Mouse (Mus musculus): ENCODE measurements around the gene Hist1h2bk.

Gene Hist1h2bk

DNA sequence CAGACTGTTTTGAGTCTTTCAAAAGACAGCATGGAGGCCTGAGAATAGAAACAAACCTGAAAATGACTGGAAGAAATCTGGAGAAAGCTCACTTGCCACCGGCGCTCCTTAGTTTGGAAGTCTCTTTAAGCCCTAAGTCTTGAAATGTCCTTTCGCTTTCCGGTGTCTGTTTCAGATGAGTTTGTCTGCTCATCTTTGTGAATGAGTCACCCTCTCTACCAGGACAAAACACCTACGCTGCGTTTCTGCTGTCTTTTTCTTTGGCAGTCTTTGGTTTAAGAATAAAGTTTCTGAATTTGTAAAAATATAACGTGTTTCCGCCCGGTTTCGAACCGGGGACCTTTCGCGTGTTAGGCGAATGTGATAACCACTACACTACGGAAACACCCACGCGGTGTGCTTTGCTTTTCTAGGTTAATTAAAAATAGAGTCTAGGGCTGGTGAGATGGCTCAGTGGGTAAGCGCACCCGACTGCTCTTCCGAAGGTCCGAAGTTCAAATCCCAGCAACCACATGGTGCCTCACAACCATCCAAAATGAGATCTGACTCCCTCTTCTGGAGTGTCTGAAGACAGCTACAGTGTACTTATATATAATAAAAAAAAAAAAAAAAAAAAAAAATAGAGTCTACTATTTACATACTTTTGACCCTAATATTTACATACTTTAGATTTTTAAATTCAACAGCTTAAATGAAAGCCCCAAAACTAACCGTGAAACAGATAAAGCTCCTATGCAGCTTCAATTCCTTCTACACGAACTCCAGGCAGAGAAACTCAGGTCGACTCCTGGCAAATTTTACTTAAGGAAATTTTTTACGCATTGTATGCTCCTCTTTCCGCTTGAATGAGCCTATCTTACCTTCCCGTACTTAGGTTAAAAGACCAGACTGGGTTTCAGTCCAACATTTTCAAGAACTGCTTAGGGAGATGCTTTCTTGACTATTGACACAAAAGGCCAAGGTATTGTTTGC lies 19.9 kb upstream of the Hist1h2bk start:
- peak in 1 of 2 experiments; percentile 45 for DNase-seq

DNA sequence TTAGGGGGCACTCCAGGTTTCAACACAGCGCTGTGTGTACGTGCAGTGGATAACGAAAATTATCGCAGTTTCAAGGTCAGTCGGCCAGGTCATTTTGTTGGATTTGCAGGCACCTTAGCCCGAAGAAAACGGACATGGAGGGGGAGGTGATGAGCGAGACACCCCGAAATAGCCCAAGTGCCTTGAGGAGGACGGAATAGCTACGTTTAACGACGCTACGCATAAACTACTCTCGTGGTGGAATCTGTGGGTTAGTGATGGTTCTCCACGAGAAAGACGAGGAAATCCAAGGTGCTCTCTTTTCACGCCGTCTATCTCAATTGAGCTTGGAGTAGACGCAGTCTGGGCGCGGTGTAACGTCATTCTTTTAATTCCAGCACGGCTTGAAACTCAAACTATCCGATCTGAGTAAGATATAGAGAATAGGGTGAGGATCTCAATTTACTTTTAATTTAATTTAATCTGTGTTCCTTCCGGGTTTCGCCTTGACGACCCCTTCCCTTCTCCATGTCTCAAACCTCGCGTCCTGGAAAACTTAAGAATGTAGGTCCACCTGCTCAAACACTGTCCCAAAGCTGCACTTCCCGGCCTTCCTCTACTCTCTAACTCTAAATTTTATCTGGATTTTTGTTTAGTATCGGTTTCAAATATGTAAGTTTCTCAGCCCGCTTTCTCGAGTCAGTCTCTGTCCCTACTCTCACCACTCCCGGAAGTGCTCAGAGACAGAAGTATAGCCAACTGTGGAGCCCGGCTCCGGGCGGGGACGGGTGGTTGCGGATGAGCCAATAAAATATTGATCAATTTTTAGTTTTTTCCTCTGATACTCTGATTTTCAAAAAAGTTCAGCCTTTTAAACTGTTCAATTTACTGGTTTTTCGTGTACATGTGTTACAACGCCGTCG lies 15.5 kb upstream of the Hist1h2bk start:
- no peak for DNase-seq

DNA sequence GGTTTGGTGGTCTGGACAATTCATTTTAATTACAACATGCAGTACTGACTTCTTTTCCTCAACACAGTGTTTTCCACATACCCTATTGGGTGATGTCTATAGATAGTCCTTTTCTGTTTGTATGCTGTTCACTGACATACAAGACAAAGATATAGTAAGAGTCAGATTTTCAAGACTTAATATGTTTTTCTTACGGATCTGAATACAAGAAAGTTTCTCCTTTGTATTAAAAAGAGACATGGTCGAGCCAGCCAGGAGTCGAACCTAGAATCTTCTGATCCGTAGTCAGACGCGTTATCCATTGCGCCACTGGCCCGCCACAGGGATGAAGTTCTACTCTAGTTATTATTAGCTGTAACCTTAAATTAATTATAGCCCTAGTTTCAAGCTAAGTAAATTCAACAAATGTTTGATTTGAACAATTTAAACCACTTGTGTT lies 14.8 kb upstream of the Hist1h2bk start:
- DNase-seq: no peak

DNA sequence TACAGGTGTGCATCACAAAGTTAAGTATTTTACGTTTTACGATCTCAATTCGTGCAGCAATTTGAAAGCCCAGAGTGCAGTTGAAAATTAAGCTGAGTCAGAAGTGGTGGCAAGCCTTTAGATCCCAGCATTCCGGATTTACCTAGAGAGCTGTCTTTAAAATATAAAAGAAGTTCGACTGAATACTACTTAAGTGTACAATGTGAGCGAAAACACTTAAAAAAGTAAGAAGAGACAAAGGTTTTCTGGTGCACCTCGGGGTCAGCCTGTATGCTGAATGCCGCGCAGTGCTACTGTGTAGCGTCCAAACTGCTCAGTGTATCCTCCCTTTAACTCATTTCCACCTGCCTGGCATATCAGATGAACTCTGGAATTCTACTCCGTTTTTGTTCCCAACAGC lies 14.1 kb upstream of the Hist1h2bk start:
- no peak for DNase-seq

DNA sequence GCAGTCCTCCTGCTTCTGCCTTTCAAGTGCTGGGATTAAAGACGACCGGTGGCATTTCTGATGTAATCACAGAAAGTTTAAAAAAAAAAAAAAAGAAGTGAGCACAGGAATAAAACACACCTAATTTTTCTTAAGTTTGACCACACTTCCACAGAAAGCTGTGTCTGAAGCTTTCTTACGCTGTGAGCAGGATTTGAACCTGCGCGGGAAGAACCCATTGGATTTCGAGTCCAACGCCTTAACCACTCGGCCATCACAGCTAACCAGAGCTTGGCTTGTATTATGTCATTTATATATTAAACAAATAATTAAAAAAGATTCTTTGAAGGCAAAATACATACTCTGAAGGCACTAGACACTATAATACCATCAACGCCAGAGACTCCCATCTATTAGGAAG lies 13.4 kb upstream of the Hist1h2bk start:
- peak; percentile 46 to 62 for DNase-seq

DNA sequence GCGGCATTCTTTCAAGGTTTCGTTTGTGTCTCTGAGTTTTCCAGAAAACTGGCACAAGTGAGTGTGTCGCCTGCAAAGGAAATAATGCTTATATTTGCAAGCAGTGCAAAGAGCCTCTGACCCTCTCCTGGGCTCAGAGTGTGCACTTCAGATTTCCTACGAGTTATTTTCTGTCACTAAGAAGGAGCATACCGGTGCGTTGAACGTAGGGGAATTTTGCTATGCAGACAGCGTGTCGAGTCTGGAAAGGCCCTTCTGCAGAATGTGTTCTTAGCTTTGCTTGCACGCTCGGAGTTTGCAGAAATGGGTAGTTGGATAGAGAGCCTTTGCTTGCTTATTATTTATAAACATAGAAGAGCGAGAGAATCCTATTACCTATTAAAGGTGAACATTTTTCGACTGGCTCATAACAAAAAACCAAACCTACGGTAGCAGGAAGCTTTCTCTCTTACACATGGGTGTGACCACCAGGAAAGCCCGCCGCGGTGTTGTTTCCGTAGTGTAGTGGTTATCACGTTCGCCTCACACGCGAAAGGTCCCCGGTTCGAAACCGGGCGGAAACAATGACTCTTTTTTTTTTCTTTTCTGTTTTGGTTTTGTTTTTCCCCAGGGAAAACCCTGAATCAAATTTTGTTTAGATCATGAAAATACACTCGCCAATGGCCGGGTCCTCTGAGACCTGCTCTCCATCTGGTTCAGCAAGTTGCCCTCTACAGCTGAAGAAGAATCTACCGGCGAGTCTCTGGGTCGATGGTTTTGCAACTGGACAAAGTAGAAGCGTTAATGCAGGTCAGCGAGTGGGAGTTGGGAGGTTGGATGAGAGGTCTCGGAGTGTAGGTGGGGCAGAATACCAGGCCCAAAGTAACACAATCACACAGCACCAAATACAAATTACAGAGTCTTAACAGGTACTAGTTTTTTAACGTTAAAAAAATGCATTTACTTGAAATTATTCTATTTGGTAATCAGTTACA lies 9.3 kb upstream of the Hist1h2bk start:
- DNase-seq: peak; percentile 43 to 75

DNA sequence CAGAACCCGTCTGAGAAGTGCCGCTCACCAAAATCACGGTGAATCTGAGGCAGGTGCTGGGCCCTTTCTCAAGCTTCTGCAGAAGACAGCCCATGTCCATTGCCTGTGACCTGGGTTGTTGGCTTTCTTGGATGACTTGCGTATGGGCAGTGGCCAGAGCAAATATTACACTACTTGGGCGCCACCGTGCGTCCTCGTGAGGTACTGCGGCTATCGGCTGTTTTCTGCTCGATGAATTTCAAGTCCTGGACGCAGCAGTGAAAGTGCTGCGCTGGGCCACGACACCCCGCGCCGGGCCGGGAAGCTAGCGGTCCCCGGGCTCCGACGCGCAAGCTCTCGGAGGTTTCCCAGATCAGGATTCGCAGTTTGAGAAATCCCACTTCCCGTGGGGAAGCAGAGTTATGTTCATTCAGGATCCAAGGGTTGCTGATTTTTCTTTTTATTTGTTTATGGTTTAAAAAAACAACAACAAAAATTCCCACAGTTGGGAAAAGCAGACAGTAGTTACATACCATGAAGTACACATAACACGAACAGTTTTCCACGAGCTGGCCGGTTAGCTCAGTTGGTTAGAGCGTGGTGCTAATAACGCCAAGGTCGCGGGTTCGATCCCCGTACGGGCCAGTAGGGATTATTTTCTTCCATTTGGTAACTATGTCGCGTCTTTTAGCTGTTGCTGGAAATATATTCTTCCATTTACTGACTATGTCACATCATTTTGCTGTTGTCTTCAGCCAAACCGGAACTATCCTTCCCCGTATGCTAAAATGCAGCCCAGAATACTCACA lies 6.8 kb upstream of the Hist1h2bk start:
- peak; percentile 91 to 96 for DNase-seq

DNA sequence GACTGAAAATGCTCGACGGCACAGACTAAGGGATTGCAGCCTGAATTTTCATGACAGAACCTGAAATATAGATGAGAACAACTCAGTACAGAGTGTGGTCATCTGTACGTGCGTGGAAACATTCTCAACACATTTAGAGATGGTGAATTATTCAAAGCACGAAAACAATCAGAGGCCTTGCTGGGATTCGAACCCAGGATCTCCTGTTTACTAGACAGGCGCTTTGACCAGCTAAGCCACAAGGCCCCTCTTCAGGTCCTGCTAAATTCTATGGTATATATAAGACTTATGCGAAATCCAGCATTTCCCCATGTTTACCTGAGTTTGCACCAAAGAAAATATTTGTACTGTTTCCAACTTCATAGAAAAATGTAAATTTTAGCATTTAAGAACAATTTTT lies 5.7 kb upstream of the Hist1h2bk start:
- no peak for DNase-seq

DNA sequence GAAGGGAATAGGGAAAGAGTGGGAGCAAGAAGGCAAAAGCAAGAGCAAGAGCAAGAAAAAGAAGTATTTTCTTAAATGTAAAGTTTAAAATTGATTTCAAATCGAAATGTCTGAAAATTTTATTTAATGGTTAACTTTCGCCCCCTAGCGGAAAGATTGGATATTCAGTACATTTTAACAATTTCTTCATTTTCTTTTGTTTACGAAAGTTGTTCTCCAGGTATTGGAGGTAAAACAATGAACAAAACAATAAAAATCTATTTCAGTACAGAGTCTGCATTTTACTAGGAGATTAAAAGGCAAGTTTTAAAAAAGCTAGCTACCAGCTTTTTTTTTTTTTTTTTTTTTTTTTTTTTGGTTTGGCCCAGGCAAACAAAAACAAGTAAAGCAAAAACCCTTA lies 5.2 kb upstream of the Hist1h2bk start:
- DNase-seq: no peak

DNA sequence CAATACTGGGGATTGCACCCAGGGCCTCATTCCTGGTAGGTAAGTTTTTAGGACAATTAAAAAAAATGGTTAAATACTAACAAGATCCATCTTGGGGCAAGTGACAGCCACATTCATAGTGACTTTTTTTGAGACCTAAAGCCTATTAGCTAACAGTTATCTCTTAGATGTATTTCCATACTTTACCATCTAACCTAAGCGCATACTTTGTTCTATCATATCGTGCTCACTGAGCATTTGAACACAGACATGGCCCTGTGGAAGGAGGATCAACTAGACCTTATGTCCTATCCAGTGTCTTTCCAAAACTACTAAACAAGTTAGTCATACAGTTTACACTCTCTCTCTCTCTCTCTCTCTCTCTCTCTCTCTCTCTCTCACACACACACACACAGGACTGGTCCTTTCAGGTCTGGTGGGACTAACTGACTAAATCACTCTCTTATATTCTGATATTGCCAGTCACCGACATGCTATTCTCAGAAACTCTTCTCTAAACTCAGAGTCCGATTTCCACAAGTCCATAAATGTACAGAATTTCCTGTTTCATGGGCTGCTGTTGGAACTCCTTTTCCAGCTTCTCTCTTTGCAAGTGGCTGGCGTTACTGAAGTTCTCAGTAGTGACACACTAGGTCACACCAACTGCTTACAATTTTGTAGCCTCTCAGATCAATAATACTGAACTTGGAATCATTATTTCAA lies 1.8 kb upstream of the Hist1h2bk start:
- DNase-seq: no peak

DNA sequence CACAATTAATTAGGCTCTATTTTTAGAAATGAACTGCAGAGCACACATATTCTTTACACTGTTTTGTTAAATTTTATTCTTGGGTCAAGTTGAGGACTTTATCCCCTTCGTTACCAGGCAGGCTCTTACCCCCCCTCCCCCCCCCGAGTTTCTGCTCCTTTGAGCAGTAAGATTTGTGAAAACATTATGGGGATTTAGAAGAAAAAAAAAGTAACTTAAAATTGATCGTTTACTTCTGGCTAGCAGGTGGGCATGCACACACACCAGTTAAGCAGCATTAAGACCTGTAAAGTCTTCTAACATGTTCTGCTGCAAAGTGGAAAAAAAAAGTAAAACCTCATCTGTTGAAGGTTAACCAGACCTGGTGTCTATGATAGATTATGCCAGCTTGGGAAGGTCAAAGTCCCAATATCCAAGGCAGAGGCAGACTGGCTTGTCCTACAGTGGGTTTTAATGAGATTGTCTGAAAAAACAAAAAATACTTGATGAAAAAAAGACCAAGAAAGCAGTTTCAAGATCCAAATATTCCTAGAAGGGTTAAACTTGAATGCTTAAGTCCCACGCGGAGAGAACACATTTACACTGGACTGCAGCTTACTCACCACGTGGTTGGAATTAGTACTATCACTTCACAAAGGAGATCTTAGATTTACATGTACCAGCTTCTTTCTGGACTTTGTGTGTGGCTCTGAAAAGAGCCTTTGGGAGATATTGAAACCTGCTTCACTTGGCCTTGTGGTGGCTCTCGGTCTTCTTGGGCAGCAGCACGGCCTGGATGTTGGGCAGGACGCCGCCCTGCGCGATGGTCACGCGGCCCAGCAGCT lies 1.0 kb upstream of the Hist1h2bk start:
- DNase-seq: no peak

DNA sequence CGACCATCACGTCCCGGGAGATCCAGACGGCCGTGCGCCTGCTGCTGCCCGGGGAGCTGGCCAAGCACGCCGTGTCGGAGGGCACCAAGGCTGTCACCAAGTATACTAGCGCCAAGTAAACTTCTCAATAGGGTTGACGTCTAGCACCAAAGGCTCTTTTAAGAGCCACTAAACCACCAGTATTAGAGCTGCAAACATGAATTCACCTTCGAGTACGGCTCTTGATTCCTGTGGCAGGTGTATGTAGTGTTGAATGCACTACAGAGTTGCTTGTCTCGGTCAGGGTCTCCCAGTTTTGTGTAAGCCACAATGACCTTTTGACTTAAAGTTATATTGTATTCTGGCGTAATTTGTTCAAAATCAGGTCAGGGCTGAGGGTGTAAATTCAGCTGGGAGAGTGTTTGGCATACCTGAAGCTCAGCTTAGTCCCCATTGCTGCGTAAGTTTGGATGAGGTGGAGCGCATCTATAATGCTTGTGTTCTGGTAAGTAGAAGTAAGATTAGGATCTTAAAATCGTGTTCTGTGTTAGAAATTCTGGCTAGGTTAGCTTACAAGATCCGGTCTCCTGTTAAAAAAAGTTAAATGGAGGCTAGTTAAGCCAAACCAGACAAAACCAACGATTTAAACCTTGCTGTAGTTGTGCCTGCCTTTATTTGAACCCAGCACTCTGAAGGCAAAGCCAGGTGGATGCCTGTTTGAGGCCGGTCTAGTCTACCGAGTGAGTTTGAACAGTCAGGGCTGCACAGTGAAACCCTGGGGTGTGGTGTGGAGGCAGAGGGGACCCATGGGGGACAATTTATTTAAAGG lies 683 bp downstream of the Hist1h2bk start:
- DNase-seq: no peak

DNA sequence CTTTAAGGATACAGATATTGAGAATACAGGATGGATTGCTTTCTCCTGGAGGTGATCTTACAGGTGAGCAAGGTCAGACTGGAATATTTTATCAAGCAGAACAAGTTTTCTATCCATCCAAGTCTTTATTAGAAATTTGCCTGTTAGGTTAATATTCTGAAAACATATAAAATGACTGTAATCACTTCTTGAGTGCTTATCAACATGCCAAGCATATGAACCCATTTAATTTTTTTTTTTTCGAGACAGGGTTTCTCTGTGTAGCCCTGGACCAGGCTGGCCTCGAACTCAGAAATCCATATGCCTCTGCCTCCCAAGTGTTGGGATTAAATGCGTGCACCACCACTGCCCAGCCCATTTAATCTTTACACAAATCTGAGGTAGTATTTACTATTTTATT lies 1.3 kb downstream of the Hist1h2bk start:
- no peak for DNase-seq

DNA sequence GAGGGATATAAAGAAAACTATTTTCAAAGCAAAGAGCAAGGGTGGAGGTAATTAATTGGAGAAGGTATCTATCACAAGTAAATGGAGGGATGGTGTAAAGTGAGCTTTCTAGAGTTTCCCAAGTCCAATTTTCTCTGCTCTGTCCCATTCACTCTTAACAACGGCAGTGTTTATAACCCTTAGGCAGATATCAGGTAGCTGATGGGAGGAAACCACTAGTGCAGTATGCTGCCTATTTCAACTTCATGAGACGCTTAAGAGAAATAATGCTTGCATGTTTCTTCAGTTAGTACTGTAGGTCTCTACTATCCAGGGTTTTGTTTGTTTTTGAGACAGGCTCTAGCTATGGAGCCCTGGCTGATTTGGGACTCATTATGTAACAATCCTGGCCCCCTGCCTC lies 1.7 kb downstream of the Hist1h2bk start:
- no peak for DNase-seq

DNA sequence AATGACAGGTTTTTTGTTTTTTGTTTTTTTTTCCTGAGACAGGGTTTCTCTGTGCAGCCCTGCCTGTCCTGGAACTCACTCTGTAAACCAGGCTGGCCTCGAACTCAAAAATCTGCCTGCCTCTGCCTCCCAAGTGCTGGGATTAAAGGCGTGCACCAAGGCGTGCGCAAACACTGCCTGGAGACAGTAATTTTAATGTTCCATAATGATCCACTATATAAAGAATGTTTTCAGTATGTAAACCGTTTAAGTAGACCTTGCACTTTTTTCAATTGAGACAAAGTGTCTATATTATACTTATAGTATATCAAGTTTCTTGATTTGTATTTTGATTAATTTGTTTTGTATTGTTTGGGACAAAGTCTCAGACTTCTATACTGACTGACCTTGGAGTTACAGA lies 3.7 kb downstream of the Hist1h2bk start:
- no peak for DNase-seq

DNA sequence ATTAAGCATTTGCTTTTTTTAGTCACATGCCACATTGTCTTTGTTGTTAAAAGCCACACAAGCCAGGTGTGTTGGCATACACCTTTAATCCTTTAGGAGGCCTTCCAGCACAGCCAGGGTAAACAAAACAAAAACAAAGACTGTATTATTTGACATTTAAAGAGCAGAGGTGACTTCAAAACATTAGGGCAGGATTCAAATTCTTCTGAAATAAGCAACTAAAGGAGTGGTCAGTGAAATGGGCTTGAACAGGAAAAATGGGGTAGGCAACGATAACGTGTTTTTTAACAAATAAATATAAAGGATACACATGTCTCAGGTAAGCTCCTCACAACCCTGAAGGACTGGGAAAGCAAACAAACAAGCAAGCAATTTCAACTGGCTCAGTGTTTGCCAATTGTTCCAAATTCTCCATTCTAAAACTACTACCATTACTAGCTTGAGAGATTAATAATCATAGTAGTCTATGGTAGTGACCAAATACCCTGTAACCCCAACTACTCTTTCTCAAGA lies 4.3 kb downstream of the Hist1h2bk start:
- no peak for DNase-seq

DNA sequence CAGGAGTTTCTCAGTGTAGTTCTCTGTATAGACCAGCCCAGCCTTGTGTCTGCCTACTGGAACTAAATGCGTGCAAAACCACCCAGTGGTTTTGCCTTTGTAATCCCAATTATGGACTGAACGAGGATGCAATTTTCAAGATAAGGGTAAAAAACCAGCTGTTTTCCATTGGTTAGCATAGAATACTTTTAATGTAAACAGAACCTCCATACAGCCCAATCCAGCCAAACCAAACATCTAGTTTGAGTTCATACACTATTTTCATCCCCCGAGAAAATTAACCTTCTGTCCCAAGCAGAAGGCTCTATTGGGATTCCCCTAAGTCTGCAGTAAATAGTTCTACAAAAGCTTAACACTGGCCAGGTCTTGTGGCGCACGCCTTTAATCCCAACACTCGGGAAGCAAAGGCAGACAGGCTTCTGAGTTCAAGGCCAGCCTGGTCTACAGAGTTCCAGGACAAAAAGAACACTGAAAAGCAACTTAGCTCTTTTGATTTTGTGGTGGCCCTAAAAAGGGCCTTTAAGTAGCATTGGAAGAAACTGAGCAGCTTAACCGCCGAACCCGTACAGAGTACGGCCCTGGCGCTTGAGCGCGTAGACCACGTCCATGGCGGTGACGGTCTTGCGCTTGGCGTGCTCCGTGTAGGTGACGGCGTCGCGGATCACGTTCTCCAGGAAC lies 4.9 kb downstream of the Hist1h2bk start:
- peak in 1 of 2 experiments; percentile 9 for DNase-seq

DNA sequence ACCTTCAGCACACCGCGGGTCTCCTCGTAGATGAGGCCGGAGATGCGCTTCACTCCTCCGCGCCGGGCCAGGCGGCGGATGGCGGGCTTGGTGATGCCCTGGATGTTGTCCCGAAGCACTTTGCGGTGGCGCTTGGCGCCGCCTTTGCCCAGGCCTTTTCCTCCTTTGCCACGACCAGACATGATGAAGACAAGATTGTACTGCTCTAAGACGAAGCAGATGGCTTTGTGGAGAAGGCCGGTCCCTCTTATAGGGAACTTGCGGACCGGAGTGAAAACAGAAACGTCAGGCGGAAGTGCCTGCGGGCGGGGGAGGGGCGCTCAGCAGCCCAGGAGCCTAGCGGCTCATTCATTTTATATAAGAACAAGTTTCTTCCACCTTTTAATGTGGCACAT lies 5.5 kb downstream of the Hist1h2bk start, which contains the start of gene Hist1h4i:
Gene Hist1h4i (minus strand): TSS at position 221 of the 395 bp plus-strand sequence.
- peak; percentile 92 to 95 for DNase-seq
